Mouse (Mus musculus): ENCODE measurements at regions not wholly inside any gene's neighbourhood (a gene's known extent, or its start where the extent isn't known, plus 50 kb on each side); places are given as distances from the start of the nearest gene placed in this dataset.
"Not testable (repeated sequence)": the region's sequence is repeated elsewhere in the genome, so short reads cannot be mapped to it uniquely, and the experiment has no call there.

GRCm38 (mm10) chr11:114495520-114495921 lies 172.8 kb upstream of the Rpl38 start:
- H3K9me3 ChIP-seq (ENCODE audit: low read length) = no peaks in the 10 kb centered on the region
- H3K4me2 ChIP-seq (ENCODE audit: low read depth) = peak overlapping the region; percentile 14
- H3K9ac ChIP-seq = no peak overlapping the region
- DNase-seq (peak; percentile 81), ATAC-seq (peak; percentile 78)
- 0 out of 2 replicates have a peak, but pooled peaks cover 10% of the 10 kb centered on the region for H3K4me1 ChIP-seq (ENCODE audit: insufficient read depth)
- no peak for TF ChIP-seq CTCF (IDR thresholded peaks at IDR 0.05; ENCODE audit: low read depth)
- no peaks in the 10 kb centered on the region for H3K27me3 ChIP-seq (ENCODE audit: insufficient read depth, low read length)
- peak overlapping the region; percentile 36; the same call in 1 of the 2 replicates for H3K27ac ChIP-seq (ENCODE audit: low read depth, low read length)
- no peaks in the 10 kb centered on the region for H3K36me3 ChIP-seq (ENCODE audit: insufficient read depth)
- no peak overlapping the region for H3K4me3 ChIP-seq (ENCODE audit: low read depth, low read length)
- WGBS = 20% methylated on average over 5 of the region's 5 CpGs

GRCm38 (mm10) chr11:114486455-114486854 lies 181.9 kb upstream of the Rpl38 start:
- no peaks in the 10 kb centered on the region for H3K27me3 ChIP-seq (ENCODE audit: insufficient read depth, low read length)
- no peak overlapping the region for H3K4me3 ChIP-seq (ENCODE audit: low read depth, low read length)
- H3K36me3 ChIP-seq (ENCODE audit: insufficient read depth) = no peaks in the 10 kb centered on the region
- 41% methylated on average over 8 of the region's 8 CpGs for WGBS
- TF ChIP-seq CTCF (IDR thresholded peaks at IDR 0.05; ENCODE audit: low read depth) = no peak
- no peaks in the 10 kb centered on the region for H3K9me3 ChIP-seq (ENCODE audit: low read length)
- H3K4me2 ChIP-seq (ENCODE audit: low read depth) = no peak overlapping the region
- H3K9ac ChIP-seq = no peak overlapping the region
- H3K27ac ChIP-seq (ENCODE audit: low read depth, low read length) = no peak overlapping the region
- DNase-seq (no peak), ATAC-seq (peak; percentile 50; the same call in 1 of the 2 replicates)
- no peaks in the 10 kb centered on the region for H3K4me1 ChIP-seq (ENCODE audit: insufficient read depth)

GRCm38 (mm10) chr11:114485429-114485828 lies 182.9 kb upstream of the Rpl38 start:
- Histone ChIP-seq H3K27me3 (ENCODE audit: insufficient read depth, low read length) (no peaks in the 10 kb centered on the region), H3K9ac (no peak overlapping the region), H3K4me1 (ENCODE audit: insufficient read depth) (no peaks in the 10 kb centered on the region), H3K9me3 (ENCODE audit: low read length) (no peaks in the 10 kb centered on the region), H3K4me3 (ENCODE audit: low read depth, low read length) (no peak overlapping the region), H3K4me2 (ENCODE audit: low read depth) (no peak overlapping the region), H3K36me3 (ENCODE audit: insufficient read depth) (no peaks in the 10 kb centered on the region), H3K27ac (ENCODE audit: low read depth, low read length) (no peak overlapping the region)
- TF ChIP-seq CTCF (IDR thresholded peaks at IDR 0.05; ENCODE audit: low read depth) = no peak
- 65% methylated on average over 15 of the region's 15 CpGs for whole genome bisulfite sequencing
- ATAC-seq (no peak), DNase-seq (no peak)

- H3K27ac ChIP-seq (ENCODE audit: low read depth, low read length) = no peak overlapping the region
- no peak for DNase-seq
- no peaks in the 10 kb centered on the region for H3K9me3 ChIP-seq (ENCODE audit: low read length)
- no peak overlapping the region for H3K4me3 ChIP-seq (ENCODE audit: low read depth, low read length)
- no peaks in the 10 kb centered on the region for H3K27me3 ChIP-seq (ENCODE audit: insufficient read depth, low read length)
- no peaks in the 10 kb centered on the region for H3K36me3 ChIP-seq (ENCODE audit: insufficient read depth)
- H3K4me1 ChIP-seq (ENCODE audit: insufficient read depth) = no peaks in the 10 kb centered on the region
- WGBS = 75% methylated on average over 4 of the region's 4 CpGs
- no peak overlapping the region for H3K9ac ChIP-seq
- H3K4me2 ChIP-seq (ENCODE audit: low read depth) = no peak overlapping the region
- no peak for TF ChIP-seq CTCF (IDR thresholded peaks at IDR 0.05; ENCODE audit: low read depth)
- no peak for ATAC-seq
These were observed 183.7 kb upstream of the Rpl38 start for GRCm38 (mm10) chr11:114484668-114484953.

- TF ChIP-seq CTCF (IDR thresholded peaks at IDR 0.05; ENCODE audit: low read depth) = no peak
- Histone ChIP-seq H3K9ac (no peak overlapping the region), H3K27me3 (ENCODE audit: insufficient read depth, low read length) (no peaks in the 10 kb centered on the region), H3K36me3 (ENCODE audit: insufficient read depth) (no peaks in the 10 kb centered on the region), H3K4me2 (ENCODE audit: low read depth) (no peak overlapping the region), H3K9me3 (ENCODE audit: low read length) (no peaks in the 10 kb centered on the region), H3K4me1 (ENCODE audit: insufficient read depth) (no peaks in the 10 kb centered on the region), H3K4me3 (ENCODE audit: low read depth, low read length) (no peak overlapping the region), H3K27ac (ENCODE audit: low read depth, low read length) (no peak overlapping the region)
- DNase-seq (no peak), ATAC-seq (no peak)
- 66% methylated on average over 12 of the region's 12 CpGs for WGBS
These were observed 184.3 kb upstream of the Rpl38 start for GRCm38 (mm10) chr11:114483823-114484667.

GRCm38 (mm10) chr11:114483350-114483749 lies 185.0 kb upstream of the Rpl38 start:
- ATAC-seq; H3K27me3 ChIP-seq (ENCODE audit: insufficient read depth, low read length); H3K36me3 ChIP-seq (ENCODE audit: insufficient read depth); H3K4me1 ChIP-seq (ENCODE audit: insufficient read depth); H3K9me3 ChIP-seq (ENCODE audit: low read length); DNase-seq; H3K4me3 ChIP-seq (ENCODE audit: low read depth, low read length); H3K4me2 ChIP-seq (ENCODE audit: low read depth); H3K9ac ChIP-seq; H3K27ac ChIP-seq (ENCODE audit: low read depth, low read length): not testable (repeated sequence)
- WGBS = 88% methylated on average over 7 of the region's 7 CpGs

- Histone ChIP-seq H3K9ac (no peak overlapping the region), H3K27ac (ENCODE audit: low read depth, low read length) (no peak overlapping the region), H3K36me3 (ENCODE audit: insufficient read depth) (no peaks in the 10 kb centered on the region), H3K4me2 (ENCODE audit: low read depth) (no peak overlapping the region), H3K4me3 (ENCODE audit: low read depth, low read length) (no peak overlapping the region), H3K27me3 (ENCODE audit: insufficient read depth, low read length) (no peaks in the 10 kb centered on the region), H3K9me3 (ENCODE audit: low read length) (no peaks in the 10 kb centered on the region), H3K4me1 (ENCODE audit: insufficient read depth) (no peaks in the 10 kb centered on the region)
- TF ChIP-seq CTCF (IDR thresholded peaks at IDR 0.05; ENCODE audit: low read depth) = no peak
- DNase-seq (no peak), ATAC-seq (no peak)
- 82% methylated on average over 10 of the region's 10 CpGs for WGBS
These were observed 186.3 kb upstream of the Rpl38 start for GRCm38 (mm10) chr11:114482070-114482469.
